Mouse (Mus musculus): ENCODE measurements around the gene Sgms1. TPM values are rescaled to one million over a fixed set of nuclear protein-coding genes. Genes with fewer than 3 reads are reported as not detected.
A peak's percentile ranks its signal among the peaks of the same experiment; 100 is the strongest.

The Sgms1 gene
- polyA plus RNA-seq, 1 experiment from 2014 or later, result 28.8 TPM

- Histone ChIP-seq H3K27me3 (ENCODE audit: control insufficient read depth, insufficient read depth, low read depth, low read length) (no peaks in the 10 kb centered on the region), H3K9me3 (replicated peaks; ENCODE audit: control insufficient read depth, low read length) (no peaks in the 10 kb centered on the region), H3K4me3 (ENCODE audit: low read depth, low read length) (no peak overlapping the region), H3K4me2 (ENCODE audit: low read depth, low read length) (no peak overlapping the region), H3K4me1 (ENCODE audit: control insufficient read depth, low read depth, low read length) (peaks cover 51% of the 10 kb centered on the region), H3K36me3 (ENCODE audit: control insufficient read depth, insufficient read depth) (no peaks in the 10 kb centered on the region), H3K9ac (ENCODE audit: low read depth, low read length) (no peak overlapping the region), H3K27ac (ENCODE audit: low read length) (no peak overlapping the region)
- 70% methylated on average over 12 of the region's 12 CpGs for WGBS (ENCODE audit: insufficient replicate concordance)
- no peak for ATAC-seq (ENCODE audit: low read depth)
These were observed 120.2 kb downstream of the Sgms1 start for GRCm38 (mm10) chr19:32269141-32269843.

GRCm38 (mm10) chr19:32268562-32268961 is 121.0 kb downstream of the Sgms1 start:
- Histone ChIP-seq H3K9me3 (replicated peaks; ENCODE audit: control insufficient read depth, low read length) (no peaks in the 10 kb centered on the region), H3K4me1 (ENCODE audit: control insufficient read depth, low read depth, low read length) (peaks cover 54% of the 10 kb centered on the region), H3K36me3 (ENCODE audit: control insufficient read depth, insufficient read depth) (no peaks in the 10 kb centered on the region), H3K27ac (ENCODE audit: low read length) (no peak overlapping the region), H3K4me3 (ENCODE audit: low read depth, low read length) (no peak overlapping the region), H3K27me3 (ENCODE audit: control insufficient read depth, insufficient read depth, low read depth, low read length) (no peaks in the 10 kb centered on the region), H3K4me2 (ENCODE audit: low read depth, low read length) (no peak overlapping the region), H3K9ac (ENCODE audit: low read depth, low read length) (no peak overlapping the region)
- WGBS (ENCODE audit: insufficient replicate concordance), result 77% methylated on average over 9 of the region's 9 CpGs
- ATAC-seq (ENCODE audit: low read depth), result no peak

GRCm38 (mm10) chr19:32266385-32267252 is 122.9 kb downstream of the Sgms1 start:
- H3K27ac ChIP-seq (ENCODE audit: low read length), result peak overlapping the region; percentile 35
- WGBS (ENCODE audit: insufficient replicate concordance), result 32% methylated on average over 9 of the region's 9 CpGs
- no peak overlapping the region for H3K4me2 ChIP-seq (ENCODE audit: low read depth, low read length)
- no peak overlapping the region for H3K4me3 ChIP-seq (ENCODE audit: low read depth, low read length)
- ATAC-seq (ENCODE audit: low read depth), result no peak
- peak overlapping the region; percentile 17; the same call in 1 of the 2 replicates for H3K9ac ChIP-seq (ENCODE audit: low read depth, low read length)
- H3K36me3 ChIP-seq (ENCODE audit: control insufficient read depth, insufficient read depth), result no peaks in the 10 kb centered on the region
- H3K4me1 ChIP-seq (ENCODE audit: control insufficient read depth, low read depth, low read length), result peaks cover 39% of the 10 kb centered on the region
- H3K9me3 ChIP-seq (replicated peaks; ENCODE audit: control insufficient read depth, low read length), result no peaks in the 10 kb centered on the region
- no peaks in the 10 kb centered on the region for H3K27me3 ChIP-seq (ENCODE audit: control insufficient read depth, insufficient read depth, low read depth, low read length)

GRCm38 (mm10) chr19:32263753-32264152 is 125.8 kb downstream of the Sgms1 start:
- Histone ChIP-seq H3K9me3 (replicated peaks; ENCODE audit: control insufficient read depth, low read length) (no peaks in the 10 kb centered on the region), H3K27ac (ENCODE audit: low read length) (0 out of 2 replicates have a peak overlapping the region, but pooled peaks have one; percentile 13), H3K9ac (ENCODE audit: low read depth, low read length) (no peak overlapping the region), H3K36me3 (ENCODE audit: control insufficient read depth, insufficient read depth) (no peaks in the 10 kb centered on the region), H3K27me3 (ENCODE audit: control insufficient read depth, insufficient read depth, low read depth, low read length) (no peaks in the 10 kb centered on the region), H3K4me2 (ENCODE audit: low read depth, low read length) (peak overlapping the region; percentile 21; the same call in 1 of the 2 replicates), H3K4me1 (ENCODE audit: control insufficient read depth, low read depth, low read length) (peaks cover 33% of the 10 kb centered on the region), H3K4me3 (ENCODE audit: low read depth, low read length) (no peak overlapping the region)
- 13% methylated on average over 1 of the region's 1 CpGs for WGBS (ENCODE audit: insufficient replicate concordance)
- peak; percentile 62 for ATAC-seq (ENCODE audit: low read depth)

- Histone ChIP-seq H3K27ac (ENCODE audit: low read length) (no peak overlapping the region), H3K36me3 (ENCODE audit: control insufficient read depth, insufficient read depth) (no peaks in the 10 kb centered on the region), H3K4me2 (ENCODE audit: low read depth, low read length) (no peak overlapping the region), H3K9ac (ENCODE audit: low read depth, low read length) (no peak overlapping the region), H3K4me3 (ENCODE audit: low read depth, low read length) (no peak overlapping the region), H3K9me3 (replicated peaks; ENCODE audit: control insufficient read depth, low read length) (no peaks in the 10 kb centered on the region), H3K27me3 (ENCODE audit: control insufficient read depth, insufficient read depth, low read depth, low read length) (no peaks in the 10 kb centered on the region), H3K4me1 (ENCODE audit: control insufficient read depth, low read depth, low read length) (peaks cover 36% of the 10 kb centered on the region)
- ATAC-seq (ENCODE audit: low read depth), result no peak
- 74% methylated on average over 10 of the region's 10 CpGs for WGBS (ENCODE audit: insufficient replicate concordance)
These were observed 126.5 kb downstream of the Sgms1 start for GRCm38 (mm10) chr19:32262805-32263572.

- Histone ChIP-seq H3K4me2 (ENCODE audit: low read depth, low read length) (no peak overlapping the region), H3K4me1 (ENCODE audit: control insufficient read depth, low read depth, low read length) (peaks cover 41% of the 10 kb centered on the region), H3K9me3 (replicated peaks; ENCODE audit: control insufficient read depth, low read length) (no peaks in the 10 kb centered on the region), H3K36me3 (ENCODE audit: control insufficient read depth, insufficient read depth) (no peaks in the 10 kb centered on the region), H3K27ac (ENCODE audit: low read length) (no peak overlapping the region), H3K4me3 (ENCODE audit: low read depth, low read length) (no peak overlapping the region), H3K27me3 (ENCODE audit: control insufficient read depth, insufficient read depth, low read depth, low read length) (no peaks in the 10 kb centered on the region), H3K9ac (ENCODE audit: low read depth, low read length) (no peak overlapping the region)
- WGBS (ENCODE audit: insufficient replicate concordance), result 49% methylated on average over 8 of the region's 8 CpGs
- no peak for ATAC-seq (ENCODE audit: low read depth)
These were observed 128.4 kb downstream of the Sgms1 start for GRCm38 (mm10) chr19:32260869-32261688.

GRCm38 (mm10) chr19:32259830-32260229 is 129.7 kb downstream of the Sgms1 start:
- no peak for ATAC-seq (ENCODE audit: low read depth)
- Histone ChIP-seq H3K4me1 (ENCODE audit: control insufficient read depth, low read depth, low read length) (peaks cover 51% of the 10 kb centered on the region), H3K27ac (ENCODE audit: low read length) (no peak overlapping the region), H3K4me3 (ENCODE audit: low read depth, low read length) (no peak overlapping the region), H3K27me3 (ENCODE audit: control insufficient read depth, insufficient read depth, low read depth, low read length) (no peaks in the 10 kb centered on the region), H3K9me3 (replicated peaks; ENCODE audit: control insufficient read depth, low read length) (no peaks in the 10 kb centered on the region), H3K9ac (ENCODE audit: low read depth, low read length) (no peak overlapping the region), H3K4me2 (ENCODE audit: low read depth, low read length) (no peak overlapping the region), H3K36me3 (ENCODE audit: control insufficient read depth, insufficient read depth) (no peaks in the 10 kb centered on the region)
- 72% methylated on average over 2 of the region's 2 CpGs for WGBS (ENCODE audit: insufficient replicate concordance)

GRCm38 (mm10) chr19:32259048-32259447 is 130.5 kb downstream of the Sgms1 start:
- no peak overlapping the region for H3K4me2 ChIP-seq (ENCODE audit: low read depth, low read length)
- 65% methylated on average over 4 of the region's 4 CpGs for WGBS (ENCODE audit: insufficient replicate concordance)
- no peaks in the 10 kb centered on the region for H3K9me3 ChIP-seq (replicated peaks; ENCODE audit: control insufficient read depth, low read length)
- H3K4me3 ChIP-seq (ENCODE audit: low read depth, low read length), result no peak overlapping the region
- H3K27me3 ChIP-seq (ENCODE audit: control insufficient read depth, insufficient read depth, low read depth, low read length), result no peaks in the 10 kb centered on the region
- no peak for ATAC-seq (ENCODE audit: low read depth)
- peak overlapping the region; percentile 25; the same call in 1 of the 2 replicates for H3K27ac ChIP-seq (ENCODE audit: low read length)
- H3K4me1 ChIP-seq (ENCODE audit: control insufficient read depth, low read depth, low read length), result peaks cover 49% of the 10 kb centered on the region
- H3K36me3 ChIP-seq (ENCODE audit: control insufficient read depth, insufficient read depth), result no peaks in the 10 kb centered on the region
- no peak overlapping the region for H3K9ac ChIP-seq (ENCODE audit: low read depth, low read length)

All from liver, embryonic 16.5 days (tissue).